Mouse (Mus musculus) cerebellum, postnatal 36 days (tissue): ENCODE results near the gene Gpr65.
A peak's percentile ranks its signal among the peaks of the same experiment; 100 is the strongest.
"Not testable (repeated sequence)": the region's sequence is repeated elsewhere in the genome, so short reads cannot be mapped to it uniquely, and the experiment has no call there.

ENCODE experiments used
- DNase-seq, 2 experiments: peaks; one replicate each; pipeline ENCODE4 v3.0.0; 2021 to 2022; ENCODE audit warnings: mixed read lengths in 2 of 2

The Gpr65 gene

GRCm38 (mm10) chr12:98268441-98269369 is at the start of gene Gpr65:
Gpr65 (plus strand) TSS chr12:98268635.
- no peak for DNase-seq

GRCm38 (mm10) chr12:98223286-98223685 is 45.1 kb upstream of the Gpr65 start:
- no peak for DNase-seq

GRCm38 (mm10) chr12:98227037-98227436 is 41.4 kb upstream of the Gpr65 start:
- no peak for DNase-seq

GRCm38 (mm10) chr12:98238478-98238877 is 30.0 kb upstream of the Gpr65 start:
- DNase-seq, result not testable (repeated sequence)

GRCm38 (mm10) chr12:98244161-98244560 is 24.3 kb upstream of the Gpr65 start:
- DNase-seq, result no peak

GRCm38 (mm10) chr12:98244865-98245264 is 23.6 kb upstream of the Gpr65 start:
- no peak for DNase-seq

GRCm38 (mm10) chr12:98246835-98247234 is 21.6 kb upstream of the Gpr65 start:
- no peak for DNase-seq

GRCm38 (mm10) chr12:98249671-98250070 is 18.8 kb upstream of the Gpr65 start:
- DNase-seq, result no peak

GRCm38 (mm10) chr12:98250327-98250726 is 18.1 kb upstream of the Gpr65 start:
- DNase-seq, result no peak

- DNase-seq, result no peak
Measured at GRCm38 (mm10) chr12:98252417-98252816, 16.0 kb upstream of the Gpr65 start.

- DNase-seq, result no peak
Measured at GRCm38 (mm10) chr12:98255373-98255995, 13.0 kb upstream of the Gpr65 start.

GRCm38 (mm10) chr12:98258371-98258844 is 10.0 kb upstream of the Gpr65 start:
- DNase-seq, result no peak

- DNase-seq, result peak; percentile 89
Measured at GRCm38 (mm10) chr12:98258845-98259517, 9.5 kb upstream of the Gpr65 start, which contains the start of gene Galc. Galc (minus strand) TSS chr12:98259459.

- no peak for DNase-seq
Measured at GRCm38 (mm10) chr12:98259518-98259852, 8.9 kb upstream of the Gpr65 start.

- DNase-seq, result no peak
Measured at GRCm38 (mm10) chr12:98265697-98266096, 2.7 kb upstream of the Gpr65 start.

GRCm38 (mm10) chr12:98269791-98270745 is 1.6 kb downstream of the Gpr65 start:
- no peak for DNase-seq

GRCm38 (mm10) chr12:98270810-98271566 is 2.6 kb downstream of the Gpr65 start:
- DNase-seq, result no peak

GRCm38 (mm10) chr12:98272433-98272832 is 4.0 kb downstream of the Gpr65 start:
- no peak for DNase-seq

GRCm38 (mm10) chr12:98280530-98280929 is 12.1 kb downstream of the Gpr65 start:
- peak; percentile 80 to 82 for DNase-seq

GRCm38 (mm10) chr12:98280996-98281395 is 12.6 kb downstream of the Gpr65 start:
- DNase-seq, result no peak

- no peak for DNase-seq
Measured at GRCm38 (mm10) chr12:98282776-98283486, 14.5 kb downstream of the Gpr65 start.
